Mouse (Mus musculus) MEL-GATA-1-ER (cell line): ENCODE data around the gene Dip2b.
A peak's percentile ranks its signal among the peaks of the same experiment; 100 is the strongest.

Source experiments
- DNase-seq: peaks from one replicate; pipeline ENCODE4 v3.0.0-alpha.2; 2012; ENCODE audit warnings: low read depth; ENCODE audit errors: extremely low read depth

Gene Dip2b

GRCm38 (mm10) chr15:100177575-100177974 lies 139.1 kb downstream of the Dip2b start:
- no peak for DNase-seq

GRCm38 (mm10) chr15:100178487-100178886 lies 140.0 kb downstream of the Dip2b start:
- no peak for DNase-seq

GRCm38 (mm10) chr15:100179685-100180084 lies 141.2 kb downstream of the Dip2b start:
- no peak for DNase-seq

GRCm38 (mm10) chr15:100180221-100180620 lies 141.8 kb downstream of the Dip2b start:
- no peak for DNase-seq

GRCm38 (mm10) chr15:100181841-100182240 lies 143.4 kb downstream of the Dip2b start:
- no peak for DNase-seq

DNA sequence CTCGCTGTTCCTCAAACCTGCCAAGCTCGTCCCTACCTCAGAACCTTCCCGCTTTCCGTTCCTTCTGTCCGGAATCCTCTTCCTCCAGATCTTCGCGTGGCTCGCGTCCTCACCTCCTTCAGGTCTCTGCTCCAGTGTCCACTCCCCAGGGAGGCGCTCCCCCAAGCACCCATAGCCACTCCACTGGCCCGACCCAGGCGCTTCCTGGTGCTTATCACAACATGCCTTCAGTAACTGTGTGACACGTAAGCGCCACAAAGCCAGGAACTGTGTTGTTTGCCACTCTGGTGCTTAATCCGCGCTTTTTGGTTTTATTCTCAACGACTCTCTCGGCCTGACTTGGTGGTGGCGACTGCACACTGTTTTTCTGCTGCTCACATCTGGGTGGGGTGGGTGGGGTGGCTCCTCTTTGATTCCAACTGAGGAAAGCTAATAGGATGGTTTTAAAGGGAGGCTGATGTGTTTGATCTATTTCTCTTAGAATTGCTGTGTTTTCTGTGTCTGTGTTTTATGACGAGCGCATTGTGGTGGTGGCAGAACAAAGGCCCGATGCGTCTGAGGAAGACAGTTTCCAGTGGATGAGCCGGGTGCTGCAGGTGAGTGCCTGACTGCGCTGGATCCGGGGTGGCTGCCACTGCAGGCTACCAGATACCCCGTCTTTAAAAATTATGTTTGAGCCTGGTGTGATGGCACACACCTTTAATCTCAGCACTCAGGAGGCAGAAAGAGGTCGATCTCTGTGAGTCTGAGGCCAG lies 144.2 kb downstream of the Dip2b start:
- no peak for DNase-seq

- DNase-seq = no peak
These were observed 145.0 kb downstream of the Dip2b start for GRCm38 (mm10) chr15:100183510-100183909.

DNA sequence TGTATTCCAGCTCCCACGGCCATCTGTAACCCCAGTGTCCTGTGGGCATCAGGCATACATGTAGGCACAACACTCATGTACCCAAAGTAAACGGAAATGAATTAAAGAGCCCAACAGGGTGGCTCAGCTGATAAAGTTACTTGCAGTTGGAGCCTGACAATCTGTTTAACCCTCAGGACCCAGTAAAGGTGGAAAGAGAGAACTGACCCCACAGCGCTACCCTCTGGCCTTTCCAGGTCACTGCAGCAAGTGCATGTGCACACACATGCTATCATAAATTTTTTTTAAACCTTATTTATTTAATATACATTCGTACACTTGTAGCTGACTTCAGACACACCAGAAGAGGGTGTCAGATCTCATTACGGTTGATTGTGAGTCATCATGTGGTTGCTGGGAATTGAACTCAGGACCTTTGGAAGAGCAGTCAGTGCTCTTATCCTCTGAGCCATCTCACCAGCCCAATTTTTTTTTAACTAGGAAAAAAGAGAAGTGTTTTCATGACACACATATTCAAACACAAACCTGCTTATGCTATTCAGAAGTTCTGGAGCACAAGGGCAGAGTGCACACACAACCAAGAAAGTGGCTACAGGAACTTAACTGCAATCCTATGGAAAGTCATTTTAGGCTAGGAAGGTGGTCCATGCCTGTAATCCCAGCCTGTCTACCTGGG lies 146.5 kb downstream of the Dip2b start:
- peak; percentile 46 for DNase-seq

GRCm38 (mm10) chr15:100186234-100186633 lies 147.8 kb downstream of the Dip2b start:
- no peak for DNase-seq

GRCm38 (mm10) chr15:100186882-100187672 lies 148.6 kb downstream of the Dip2b start:
- peak; percentile 70 for DNase-seq

DNA sequence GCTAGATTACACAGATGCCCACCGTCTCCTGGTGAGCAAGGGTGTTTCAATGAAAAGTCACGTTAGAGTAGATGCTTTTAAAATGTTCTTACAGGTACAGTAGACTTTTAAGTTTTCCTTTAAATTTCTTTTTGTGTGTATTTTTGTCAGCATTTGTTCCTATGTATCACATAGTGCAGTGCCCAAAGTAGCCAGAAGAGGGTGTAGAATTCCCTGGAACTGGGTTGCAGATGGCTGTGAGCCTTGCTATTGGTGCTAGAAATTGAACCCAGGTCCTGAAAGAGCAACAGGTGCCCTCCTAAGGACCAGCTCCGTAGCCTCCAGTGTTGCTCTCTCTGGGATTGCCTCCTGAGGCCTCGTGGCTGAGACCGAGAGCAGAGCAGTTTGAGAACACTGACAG lies 150.1 kb downstream of the Dip2b start:
- DNase-seq = no peak

DNA sequence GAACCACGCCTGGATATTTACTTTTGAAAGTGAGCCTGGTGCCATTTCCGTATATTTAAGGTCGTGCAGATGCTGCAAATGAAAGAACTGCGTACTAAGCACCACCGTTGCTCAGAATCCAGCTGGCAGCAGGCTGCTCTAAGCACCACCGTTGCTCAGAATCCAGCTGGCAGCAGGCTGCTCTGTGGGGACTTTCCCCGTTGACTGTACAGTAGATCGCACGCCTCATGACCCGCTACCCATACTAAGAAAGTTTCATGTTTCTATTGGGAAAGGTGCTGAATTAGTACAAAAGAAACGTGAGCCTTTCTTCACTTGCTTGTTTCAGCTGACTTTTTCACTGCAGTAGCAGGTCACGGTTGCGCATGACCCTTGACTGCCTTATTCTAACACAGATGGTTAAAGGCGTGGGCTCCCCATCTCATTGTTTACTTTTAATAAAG lies 150.5 kb downstream of the Dip2b start:
- no peak for DNase-seq

DNA sequence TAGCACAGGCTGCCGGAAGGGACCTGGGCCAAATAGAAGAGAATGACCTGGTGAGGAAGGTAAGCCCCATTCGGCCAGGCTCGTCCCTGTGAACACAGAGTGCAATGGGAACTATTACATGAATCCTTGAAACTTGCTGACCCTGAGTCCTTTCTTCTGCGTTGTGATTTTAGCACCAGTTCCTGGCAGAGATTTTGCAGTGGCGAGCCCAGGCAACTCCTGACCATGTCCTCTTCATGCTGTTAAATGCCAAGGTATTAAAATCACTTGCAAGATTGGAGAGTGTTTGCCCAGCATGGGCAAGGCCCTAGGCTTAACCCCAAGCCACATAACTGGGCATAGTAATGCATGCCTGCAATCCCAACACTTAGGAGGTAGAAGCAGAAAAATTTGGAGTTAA lies 151.6 kb downstream of the Dip2b start:
- DNase-seq = no peak

GRCm38 (mm10) chr15:100198983-100199745 lies 160.7 kb downstream of the Dip2b start:
- DNase-seq = no peak

DNA sequence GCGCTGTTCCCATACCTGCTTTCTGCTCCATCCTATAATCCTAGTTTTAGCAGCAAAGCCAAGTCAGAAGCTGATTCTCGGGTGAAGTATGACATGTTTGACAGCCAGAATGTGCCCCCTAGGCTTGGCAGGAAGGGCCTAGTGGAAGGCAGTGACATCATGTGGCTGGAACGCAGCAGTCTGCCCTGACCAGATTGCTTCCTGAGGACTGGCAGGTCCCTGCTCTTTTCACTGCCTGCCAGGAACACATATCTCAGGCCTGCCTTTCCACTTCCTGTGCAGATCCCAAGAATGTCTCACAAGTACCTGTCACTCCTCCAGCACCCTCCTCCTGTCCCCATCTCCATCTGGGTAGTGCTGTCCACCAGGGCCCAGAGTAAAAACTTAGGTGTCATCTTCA lies 161.3 kb downstream of the Dip2b start:
- no peak for DNase-seq

DNA sequence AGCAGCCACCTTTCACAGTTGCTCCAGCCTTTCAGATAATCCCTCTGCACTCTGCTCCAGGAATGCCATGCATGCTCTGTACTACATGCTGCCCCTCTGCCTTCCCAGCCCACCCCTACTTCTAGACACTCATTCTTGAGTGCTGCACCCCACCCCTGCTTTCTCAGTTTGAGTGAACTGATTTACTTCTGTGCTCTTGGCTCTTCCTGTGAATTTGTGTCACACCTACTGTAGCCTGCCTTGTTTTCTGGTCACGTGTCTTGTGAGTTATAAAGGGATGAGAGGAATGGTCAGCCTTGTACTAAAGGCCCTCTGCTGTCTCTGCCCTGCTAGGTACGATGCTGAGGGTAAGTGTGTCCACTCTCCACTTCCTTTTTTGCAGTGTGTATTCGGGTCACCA lies 163.3 kb downstream of the Dip2b start:
- no peak for DNase-seq

- no peak for DNase-seq
These were observed 164.1 kb downstream of the Dip2b start for GRCm38 (mm10) chr15:100202431-100203015.

DNA sequence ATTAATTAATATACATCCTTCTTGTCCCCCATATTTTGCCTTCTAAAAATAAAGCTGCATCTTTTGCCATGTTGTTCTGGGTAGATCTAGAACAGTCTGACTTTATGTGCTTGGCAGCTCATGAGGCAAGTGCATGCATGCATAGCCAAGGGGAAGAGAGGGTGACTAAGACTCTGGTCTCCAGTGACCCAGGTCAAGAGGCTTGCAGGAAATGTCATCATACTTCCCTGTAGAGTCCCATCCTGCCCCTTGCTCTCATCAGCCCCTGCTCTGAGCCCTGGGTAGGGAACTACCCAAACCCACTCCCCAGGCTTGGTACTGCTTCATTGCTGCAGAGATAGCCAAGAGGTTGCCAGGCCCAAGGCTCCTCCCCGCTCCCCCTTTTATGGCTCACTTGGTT lies 166.1 kb downstream of the Dip2b start:
- no peak for DNase-seq

DNA sequence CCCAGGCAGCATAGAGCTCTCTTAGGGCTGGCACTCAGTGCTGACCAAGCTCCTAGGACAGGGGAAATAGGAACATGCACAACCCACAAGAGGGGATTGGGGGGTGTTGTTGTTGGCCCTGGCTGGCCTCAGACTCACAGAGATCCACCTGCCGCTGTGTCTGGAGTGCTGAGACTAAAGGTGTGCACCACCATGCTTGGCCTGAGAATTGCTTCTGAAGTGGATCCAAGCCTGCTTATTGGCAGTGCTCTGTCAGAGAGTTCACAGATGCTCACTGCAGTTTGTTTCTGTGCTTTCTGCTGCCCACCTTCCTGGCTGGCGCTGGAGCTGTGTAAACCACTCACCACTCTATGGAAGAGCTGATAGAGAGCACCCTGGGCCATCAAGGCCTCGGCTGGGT lies 171.5 kb downstream of the Dip2b start:
- no peak for DNase-seq

GRCm38 (mm10) chr15:100213339-100213738 lies 174.9 kb downstream of the Dip2b start:
- DNase-seq = no peak

GRCm38 (mm10) chr15:100215092-100215491 lies 176.6 kb downstream of the Dip2b start:
- no peak for DNase-seq
